Mouse (Mus musculus) thymus, postnatal 0 days (tissue): Measurements from ENCODE around the gene Klhdc3. TPM values are rescaled to one million over a fixed set of nuclear protein-coding genes. Genes with fewer than 3 reads are reported as not detected.

Experiments
- DNase-seq: peaks from one replicate; pipeline ENCODE4 v3.0.0-alpha.2; 2015; ENCODE audit warnings: low spot score
- polyA plus RNA-seq: library from polyadenylated mRNA; unstranded; fragments of >200 nt; fragmentation: Nextera tagmentation; extraction: Ambion mirVana; gene quantifications from 2 replicates; pipeline ENCODE4 v1.2.1, GENCODE M21; 2015

Klhdc3 gene
- 77.8 and 78.6 TPM in 2 replicates for polyA plus RNA-seq

DNA sequence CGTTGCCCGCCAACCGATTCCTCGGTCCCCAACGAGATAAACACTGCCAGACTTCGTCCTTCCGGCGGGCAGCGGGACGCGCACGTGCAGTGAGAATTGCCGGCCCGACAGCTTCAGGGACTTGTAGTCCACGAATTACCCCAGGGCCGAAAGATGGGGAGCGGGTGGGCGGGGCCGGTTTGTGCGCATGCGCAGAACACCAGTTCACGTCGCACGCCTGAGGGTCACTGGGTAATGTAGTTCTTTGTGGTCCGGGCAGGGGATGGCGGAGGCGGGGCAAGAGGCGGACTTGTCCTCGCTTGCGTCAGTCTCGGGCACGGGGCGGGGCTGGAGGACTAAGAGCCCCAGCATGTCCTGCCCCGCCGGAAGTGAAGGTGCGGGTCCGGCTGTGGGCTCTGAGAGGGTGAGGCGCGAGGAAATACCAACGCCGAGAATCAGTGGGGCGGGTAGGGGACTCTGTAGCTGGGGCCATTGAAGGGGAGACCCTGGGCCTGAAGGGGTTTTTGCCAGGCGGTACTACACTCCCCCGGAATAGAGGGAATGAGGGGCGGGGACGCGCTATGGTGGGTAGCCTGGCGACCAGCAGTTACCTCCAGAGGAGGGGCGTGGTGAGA, at the start of gene Klhdc3:
Gene Klhdc3 (minus strand): TSS at position 155 of the 614 bp plus-strand sequence.
- DNase-seq, result peak; percentile 99

DNA sequence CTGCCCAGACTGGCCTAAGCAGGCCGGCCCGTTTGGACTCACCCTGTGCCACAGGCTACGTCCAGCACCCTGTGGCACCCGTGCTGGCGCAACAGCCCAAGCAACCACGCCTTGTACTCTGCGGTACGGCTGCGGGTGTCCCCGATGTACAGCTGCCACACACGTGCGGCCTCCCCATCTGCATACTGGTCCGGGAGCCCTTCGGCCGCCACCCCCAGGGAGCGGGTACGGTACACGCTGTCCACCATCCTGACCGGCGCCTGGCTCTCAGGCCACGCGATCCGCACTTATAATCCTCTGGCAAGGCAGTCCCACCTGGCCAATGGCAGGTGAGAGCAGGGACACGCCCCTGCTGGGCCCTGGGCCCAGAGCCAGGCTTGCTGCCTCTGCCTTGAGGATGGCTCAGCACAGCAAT, 48.2 kb upstream of the Klhdc3 start, which contains the start of gene Gnmt:
Gene Gnmt (minus strand): TSS at position 265 of the 415 bp plus-strand sequence.
- no peak for DNase-seq

DNA sequence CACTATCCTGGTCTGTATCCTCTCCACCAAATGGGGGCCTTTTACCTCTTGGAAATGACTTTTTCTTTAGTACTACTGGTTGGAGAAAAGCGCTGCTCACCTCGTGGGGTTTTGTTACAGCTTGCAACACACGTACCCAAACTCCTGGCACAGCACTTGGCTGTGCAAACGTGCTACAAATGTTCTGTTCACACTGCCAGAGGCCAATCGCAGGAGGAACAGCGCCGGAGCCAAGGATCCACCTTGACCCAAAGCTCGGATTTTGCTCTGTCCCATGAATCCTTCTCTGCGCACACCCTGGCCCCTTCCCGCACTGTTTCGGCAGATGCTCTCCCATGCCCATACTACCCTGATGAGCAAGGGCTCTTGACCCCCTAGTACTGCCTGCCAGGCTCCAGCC, 47.8 kb upstream of the Klhdc3 start:
- DNase-seq, result no peak

DNA sequence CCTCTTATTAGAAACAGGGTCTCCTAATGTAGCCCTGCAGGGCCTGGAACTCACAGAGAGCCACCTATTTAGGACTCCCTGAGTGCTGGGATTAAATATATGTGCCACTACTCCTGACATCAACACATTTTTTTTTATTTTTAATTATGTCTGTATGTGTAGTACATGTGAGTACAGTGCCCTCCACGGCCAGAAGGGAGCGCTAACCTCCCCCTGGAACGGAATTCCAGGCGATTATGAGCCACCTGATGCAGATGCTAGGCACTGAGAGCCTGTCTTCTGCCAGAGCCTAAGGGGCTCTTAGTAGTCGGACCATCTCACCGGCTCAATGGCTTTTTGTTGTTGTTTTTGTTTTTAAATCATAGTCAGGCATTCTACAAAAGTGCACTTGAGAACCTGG, 47.3 kb upstream of the Klhdc3 start:
- peak; percentile 28 for DNase-seq

DNA sequence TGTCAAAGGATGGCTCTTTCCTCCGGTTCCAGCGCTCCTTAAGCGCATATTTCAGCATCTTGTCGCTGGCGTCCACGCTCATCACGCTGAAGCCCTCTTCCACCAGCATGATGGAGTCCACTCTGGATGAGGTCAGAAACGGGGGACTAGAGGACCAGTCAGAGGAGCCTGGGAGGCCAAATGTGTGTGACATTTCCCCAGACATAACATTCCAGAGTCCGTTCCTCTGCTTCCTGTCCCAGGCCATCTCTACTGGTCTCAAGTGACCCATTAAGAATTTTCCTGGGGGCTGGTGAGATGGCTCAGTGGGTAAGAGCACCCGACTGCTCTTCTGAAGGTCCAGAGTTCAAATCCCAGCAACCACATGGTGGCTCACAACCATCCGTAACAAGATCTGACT, 46.6 kb upstream of the Klhdc3 start:
- no peak for DNase-seq

DNA sequence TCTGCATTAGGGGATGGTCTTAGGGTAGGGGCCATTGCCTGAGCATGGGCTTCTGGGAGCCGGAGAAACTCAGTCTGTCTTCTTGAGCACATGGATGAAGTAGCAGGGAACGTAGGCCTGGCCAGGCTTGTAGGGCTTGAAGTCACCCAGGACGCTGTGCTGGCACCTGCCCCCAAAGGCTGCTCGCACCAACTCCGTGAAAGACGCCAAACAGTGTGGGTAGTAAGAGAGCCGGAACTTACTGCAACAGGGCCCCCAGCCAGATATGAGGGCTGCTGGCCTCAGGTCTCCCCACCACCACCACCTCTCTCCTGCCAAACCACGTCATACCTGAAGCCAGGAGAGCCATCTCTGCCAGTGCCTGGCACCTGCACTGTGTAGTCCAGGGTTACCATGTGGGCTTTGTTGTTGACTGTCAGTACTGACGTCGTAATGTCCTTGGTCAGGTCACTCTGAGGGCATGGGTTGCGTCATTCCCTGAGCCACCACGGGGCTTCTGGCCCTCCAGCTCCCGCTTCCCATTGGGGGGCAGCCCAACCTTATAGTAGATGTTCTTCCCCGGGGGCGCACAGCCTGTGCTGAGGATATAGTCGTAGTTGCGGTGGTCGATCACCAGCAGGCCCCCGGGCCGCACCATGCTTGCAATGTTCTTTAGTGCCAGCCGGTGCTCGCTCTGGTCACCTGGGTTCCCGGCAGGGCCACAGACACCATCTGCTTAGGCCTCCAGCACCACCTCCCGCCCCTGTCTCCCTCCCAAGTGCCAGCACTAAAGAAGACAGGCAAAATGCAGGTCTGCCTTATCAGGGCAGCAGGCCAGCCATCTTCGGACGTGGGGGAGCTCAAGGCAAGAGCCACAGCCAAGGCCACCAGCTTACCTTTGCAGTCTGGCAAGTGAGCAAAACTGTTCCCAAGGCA, 45.3 kb upstream of the Klhdc3 start:
- no peak for DNase-seq

DNA sequence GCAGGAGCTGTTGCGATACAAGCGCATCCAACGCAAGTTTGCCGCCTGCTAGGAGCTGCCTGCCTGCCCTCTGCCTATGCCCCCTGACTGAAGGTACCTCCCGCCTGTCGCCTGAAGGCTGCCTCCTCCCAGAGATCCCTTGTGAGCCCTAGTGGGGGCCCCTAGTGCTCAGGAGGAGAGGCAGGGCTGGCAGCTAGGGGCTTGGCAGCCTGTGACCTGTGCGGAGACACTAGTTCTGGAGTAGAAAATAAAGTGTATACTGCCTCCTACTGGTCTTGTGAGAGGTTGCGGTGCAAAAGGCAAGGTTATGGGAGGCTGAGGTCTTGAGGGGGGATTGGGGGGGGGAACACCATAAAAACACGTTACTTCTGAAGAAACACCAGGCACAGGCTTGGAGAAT, 44.6 kb upstream of the Klhdc3 start:
- DNase-seq, result peak; percentile 80

DNA sequence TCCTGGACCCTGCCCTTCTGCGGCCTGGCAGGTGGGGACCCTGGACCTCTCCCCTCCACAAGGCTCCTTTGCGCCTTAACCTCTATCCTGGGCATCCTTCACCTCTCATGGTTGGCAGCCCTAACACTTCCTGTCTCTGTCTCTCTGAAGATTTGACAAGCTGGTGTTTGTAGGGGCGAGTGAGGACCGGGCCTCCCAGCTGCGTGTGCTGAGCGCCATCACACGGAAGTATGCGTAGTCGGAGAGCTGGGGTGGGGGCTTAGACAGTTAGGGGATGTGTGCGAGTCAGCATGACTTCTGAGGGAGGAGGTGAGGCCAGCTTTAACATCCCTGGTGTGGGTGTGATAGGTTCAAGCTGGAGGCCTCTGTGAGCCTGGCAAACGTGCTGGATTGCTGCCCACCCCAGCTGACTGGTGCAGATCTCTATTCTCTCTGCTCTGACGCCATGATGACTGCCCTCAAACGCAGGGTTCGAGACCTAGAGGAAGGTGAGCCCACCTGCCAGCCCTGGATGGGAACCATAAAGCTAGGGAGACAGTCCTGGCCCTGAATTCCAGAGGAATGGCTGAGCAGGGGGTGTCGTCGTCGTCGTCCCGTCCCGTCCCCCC, 43.9 kb upstream of the Klhdc3 start:
- DNase-seq, result peak; percentile 53

DNA sequence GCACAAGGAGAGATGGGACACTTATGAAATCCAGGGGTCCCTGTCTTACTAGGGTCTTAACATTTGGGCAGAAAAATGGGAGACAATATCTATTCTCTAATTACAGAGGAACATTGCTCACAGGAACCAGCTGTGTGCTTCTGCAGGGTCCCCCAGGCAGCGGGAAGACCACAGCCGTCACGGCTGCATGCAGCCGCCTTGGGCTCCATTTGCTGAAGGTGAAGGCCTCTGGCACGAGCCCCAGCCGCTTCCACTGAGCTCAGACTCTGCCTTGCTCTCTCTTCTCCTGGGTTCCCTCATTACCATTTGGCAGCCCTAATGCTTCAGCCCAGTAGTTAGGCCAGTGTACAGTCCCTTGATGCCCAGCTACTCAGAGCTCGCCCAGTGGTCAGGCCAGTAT, 40.4 kb upstream of the Klhdc3 start:
- no peak for DNase-seq

DNA sequence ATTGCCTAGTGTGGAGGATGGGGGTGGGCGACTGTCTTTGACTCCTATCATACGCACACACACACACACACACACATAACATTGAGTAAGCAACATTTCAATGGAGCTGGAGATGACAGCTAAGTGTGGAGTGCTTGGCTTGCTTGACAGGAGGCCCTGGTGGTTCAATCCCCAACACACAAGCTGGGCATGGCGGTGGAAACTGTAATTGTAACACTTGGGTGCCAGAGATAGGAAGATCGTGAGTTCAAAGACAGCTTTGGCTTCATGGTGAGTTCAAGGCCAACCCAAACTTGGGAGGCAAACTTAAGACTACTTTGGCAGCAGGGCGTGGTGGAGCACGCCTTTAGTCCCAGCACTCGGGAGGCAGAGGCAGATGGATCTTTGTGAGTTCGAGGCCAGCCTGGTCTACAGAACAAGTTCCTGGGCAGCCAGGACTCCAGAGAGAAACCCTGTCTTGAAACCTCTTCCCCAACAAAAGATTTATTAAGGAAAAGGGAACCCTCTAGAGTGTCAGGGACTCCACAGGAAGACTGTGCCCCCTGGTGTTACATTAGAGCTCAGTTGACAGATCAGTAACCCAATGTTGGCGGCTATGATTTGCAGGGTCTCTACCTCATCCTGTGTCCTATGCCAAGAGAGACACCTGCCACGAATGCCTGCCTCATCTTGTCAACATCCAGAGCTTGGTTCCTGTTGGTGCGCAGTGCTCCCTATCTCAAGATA, 34.2 kb upstream of the Klhdc3 start:
- DNase-seq, result no peak

DNA sequence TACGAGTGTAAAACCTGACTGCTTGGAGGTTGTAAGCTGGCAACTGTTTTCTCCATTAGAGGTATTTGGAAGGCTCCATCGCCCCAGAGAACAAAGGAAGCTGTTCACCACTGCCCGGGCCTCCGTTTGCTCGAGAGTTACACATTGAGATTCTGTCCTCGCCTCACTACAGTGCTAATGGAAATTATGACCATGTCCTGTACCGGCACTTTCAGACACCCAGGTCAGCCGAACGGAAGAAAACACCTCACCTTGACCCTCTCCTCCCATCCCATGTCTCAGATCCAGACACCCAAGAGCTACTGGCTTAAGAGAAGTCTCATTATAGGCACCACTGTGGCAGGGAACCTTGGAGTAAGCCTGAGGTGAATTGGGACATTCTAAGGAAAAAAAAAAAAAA, 33.1 kb upstream of the Klhdc3 start:
- no peak for DNase-seq

DNA sequence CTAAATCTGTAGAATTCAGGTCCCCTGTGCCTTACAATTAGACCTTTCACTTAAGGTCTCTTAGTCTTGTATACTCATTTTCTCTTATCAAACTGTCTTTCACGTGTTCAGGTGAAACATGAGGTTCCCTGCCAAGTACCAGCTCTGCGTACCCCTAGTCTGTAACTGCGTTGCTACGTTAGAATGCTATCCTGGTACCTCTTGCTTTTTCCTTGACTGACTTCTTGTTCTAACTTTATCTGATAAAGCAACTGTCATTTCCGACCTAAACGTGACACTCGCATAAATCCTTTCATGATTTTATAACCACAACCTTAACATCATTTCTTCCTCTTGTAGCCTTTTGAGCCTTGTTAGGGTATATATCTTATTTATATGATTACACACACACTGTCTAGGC, 31.7 kb upstream of the Klhdc3 start:
- DNase-seq, result peak; percentile 41

DNA sequence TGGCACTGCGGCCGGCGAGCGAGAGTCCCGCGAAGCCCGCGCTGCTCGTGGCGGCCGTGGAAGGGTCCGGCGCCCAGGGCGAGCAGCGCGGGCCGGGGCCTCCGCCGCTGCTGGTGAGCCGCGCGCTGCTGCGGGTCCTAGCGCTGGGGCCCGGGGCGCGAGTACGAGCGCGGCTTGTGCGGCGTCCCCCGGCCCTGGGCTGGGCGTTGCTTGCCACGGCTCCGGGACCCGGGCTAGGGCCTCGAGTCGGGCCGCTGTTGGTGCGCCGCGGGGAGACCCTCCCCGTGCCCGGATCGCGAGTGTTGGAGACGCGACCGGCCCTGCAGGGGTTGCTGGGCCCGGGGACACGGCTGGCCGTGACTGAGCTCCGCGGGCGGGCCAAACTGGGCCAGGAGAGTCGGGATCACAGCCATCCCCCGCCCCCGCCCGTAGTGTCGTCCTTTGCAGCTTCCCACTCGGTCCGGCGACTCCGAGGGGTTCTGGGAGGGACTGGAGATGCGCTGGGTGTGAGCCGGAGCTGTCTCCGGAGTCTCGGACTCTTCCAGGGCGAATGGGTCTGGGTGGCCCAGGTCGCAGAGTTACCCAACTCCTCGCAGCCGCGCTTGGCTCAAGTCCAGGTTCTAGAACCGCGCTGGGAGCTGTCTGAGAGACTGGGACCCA, 31.0 kb upstream of the Klhdc3 start:
- no peak for DNase-seq

DNA sequence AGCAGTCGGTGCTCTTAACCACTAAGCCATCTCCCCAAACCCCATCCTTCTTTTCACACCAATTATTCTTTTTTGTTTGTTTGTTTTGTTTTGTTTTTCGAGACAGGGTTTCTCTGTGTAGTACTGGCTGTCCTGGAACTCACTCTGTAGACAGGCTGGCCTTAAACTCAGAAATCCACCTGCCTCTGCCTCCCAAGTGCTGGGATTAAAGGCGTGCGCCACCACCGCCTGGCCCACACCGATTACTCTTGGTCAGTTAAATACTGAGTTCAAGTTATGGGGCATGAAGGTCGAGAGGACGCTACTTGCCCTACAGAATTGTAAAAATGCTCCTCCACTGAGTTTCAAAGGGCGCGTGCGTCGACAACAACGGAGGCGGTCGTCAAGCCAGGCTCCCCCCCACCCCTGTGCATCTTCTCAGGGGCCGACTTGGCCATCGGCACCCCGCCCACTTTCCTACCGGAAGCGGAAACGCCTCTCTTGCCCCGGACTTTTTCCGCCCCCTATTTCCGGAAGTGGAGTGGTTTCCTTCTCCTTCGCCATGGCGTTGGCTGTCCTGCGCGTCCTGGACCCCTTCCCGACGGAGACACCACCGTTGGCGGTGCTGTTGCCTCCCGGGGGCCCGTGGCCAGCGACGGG, 30.4 kb upstream of the Klhdc3 start, which contains the start of gene Pex6:
Gene Pex6 (plus strand): TSS at position 505 of the 639 bp plus-strand sequence.
- peak; percentile 94 for DNase-seq

DNA sequence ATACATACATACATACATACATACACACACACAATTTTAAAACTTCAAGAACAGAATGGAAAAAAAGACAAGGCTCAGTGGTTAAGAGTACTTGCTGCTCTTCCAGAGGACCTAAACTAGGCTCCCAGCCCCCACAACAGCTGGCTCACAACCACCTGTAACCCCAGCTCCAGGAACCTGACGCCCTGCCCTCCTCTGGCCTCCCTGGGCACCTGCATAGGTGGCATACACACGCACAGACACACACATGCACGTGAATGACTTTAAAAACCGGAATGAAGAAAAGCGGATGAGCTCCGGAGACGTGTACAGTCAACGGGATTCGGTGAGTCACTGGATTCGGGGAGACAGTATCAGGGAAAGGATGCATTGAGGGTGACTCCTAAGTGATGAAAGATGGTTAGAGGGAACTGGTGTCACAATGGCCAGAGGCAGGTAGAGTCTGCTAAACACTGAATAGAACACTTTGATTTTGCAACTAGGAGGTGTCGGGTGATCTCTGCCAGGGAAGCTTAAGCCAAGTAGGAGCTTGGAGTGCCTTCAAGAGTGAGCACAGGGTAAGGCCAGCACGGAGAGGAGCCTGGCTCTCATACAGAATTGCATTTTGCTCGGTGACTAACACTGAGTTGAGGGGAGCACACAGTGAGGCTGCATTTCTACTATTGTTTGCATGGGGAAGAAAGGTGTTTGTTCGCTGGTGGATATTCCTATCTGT, 25.8 kb upstream of the Klhdc3 start:
- no peak for DNase-seq

DNA sequence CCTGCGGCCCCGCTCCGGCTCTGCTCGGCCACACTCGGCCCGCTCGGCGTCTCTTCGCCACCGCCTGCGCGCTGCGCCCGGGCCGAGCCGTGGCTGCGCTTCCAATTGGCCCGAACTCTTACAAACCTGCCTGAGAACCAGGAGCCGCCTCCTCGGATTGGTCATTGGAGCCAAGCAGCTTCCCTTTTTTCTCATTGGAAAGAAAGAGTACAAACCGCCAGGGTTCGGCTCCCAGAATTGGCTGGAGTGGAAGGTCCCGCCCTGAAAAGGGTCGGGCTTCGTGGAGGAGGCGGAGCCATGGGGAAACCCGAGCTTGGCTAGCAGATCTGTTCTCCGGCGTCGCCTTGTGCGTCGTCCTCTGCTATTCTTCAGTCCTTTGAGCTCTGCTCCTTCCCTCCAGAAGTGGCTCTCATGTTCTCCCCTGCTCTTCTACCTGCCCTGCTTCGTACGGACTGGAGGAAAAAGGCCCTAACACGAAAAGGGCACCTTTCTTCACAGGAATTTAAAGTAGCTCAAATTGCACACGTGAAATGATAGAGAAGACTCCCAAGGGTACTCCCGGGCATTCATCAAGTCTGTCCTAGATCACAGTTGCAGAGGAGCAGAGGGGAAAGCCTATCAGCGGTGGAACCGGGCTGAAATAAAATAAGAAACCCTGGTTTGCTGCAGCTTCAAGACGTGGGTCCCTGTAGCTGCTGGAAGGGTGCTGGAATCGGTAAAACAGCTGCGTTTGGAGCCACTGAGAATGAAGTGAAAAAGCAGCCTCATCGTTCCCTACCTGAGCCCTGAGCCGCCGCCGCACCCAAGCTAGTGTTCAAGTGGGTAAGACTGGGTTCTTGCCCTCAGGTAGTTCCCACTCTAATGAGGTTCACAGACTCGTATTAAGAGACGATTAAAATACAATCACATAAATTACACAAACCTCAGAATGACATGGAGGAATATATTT, 24.4 kb upstream of the Klhdc3 start, which contains the start of gene Ppp2r5d:
Gene Ppp2r5d (minus strand): TSS at position 225 of the 949 bp plus-strand sequence.
- peak; percentile 98 for DNase-seq

DNA sequence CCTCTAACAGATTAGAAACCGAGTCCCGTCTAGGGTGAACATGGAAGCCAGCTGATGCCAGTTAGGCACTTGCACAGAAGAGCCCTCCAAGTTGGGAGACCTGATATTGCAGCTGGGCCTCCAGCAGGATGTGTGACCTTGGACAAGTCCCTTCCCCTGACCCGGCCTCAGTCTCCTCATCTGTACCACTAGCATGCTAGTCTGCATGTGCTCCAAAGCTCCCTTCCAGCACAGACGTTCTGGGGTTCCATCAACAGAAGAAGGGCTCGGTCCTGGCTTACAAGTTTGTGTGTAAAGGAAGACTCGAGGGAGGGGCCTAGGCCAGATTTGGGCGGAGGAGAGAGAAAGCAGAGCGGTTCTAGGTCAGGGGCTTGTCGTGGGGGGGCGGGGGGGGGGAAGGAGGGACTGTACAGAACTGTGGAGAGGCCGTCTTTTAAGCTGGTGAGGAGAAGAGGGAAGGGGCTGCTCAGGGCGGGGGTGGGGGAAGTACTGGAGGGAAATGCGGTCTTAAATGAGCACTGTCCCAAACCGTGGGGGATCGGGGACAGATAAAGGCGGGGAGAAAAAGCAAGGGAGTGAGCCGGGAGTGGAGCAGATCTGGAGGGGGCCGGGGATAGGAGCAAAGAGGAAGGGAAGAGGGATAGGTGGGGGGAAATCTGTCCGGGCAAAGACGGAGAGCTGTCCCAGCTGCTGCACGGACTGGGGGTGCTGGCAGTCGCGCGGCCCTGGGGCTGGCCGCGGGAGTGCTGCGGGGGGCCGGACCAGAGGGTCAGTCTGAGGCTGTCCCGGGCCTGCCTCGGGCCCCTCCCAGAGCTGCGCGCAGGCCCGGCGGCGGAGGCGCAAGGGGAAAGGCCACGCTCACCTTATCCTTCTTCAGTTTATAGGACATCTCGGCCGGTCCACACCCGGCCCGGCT, 23.5 kb upstream of the Klhdc3 start:
- DNase-seq, result peak; percentile 38
